ENCODE assay signal across 9 mouse cellular contexts in the genomic region with DNA sequence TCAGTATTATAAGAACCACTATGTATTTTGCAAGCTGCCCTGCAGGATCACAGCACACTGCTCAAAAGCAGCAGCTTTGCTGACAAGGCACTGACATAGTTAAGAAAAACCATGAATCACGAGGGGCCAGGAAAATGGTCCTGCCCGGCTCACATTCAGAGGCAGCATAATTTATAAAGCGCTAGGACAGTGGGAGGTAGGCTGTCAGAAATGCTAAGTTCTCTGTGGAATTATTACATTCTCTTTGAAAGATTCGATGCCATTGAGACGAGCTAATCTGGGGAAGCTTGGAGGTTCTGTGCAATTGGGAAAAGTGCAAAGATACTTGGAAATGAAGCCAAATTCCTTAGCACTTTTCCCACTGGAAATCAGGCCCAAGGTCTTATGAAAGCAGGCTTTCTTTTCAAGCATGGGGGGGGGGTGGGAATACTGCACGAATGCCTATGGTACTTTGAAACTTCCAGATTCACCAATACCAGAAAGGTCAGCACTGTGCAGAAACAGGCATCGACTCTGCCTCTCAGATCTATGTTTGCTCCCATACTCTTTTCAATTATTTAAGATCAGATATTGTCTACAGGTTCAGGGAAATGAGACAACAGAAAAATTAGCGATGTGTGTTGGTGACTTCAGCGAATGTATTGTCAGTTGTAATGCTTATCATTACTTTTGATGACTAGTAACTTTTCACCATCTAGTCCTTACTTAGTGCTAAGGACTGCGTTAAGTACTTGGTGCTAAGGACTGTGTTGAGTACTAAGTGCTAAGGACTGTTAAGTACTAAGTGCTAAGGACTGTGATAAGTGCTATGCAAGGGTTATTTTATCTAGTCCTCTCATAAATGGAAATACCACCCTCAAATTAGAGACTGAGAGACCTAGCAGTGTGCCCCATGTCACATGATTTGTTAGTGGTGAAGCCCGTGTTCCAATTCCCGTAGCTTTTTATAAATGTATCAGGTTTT. TPM values are rescaled to one million over a fixed set of nuclear protein-coding genes. Genes with fewer than 3 reads are reported as not detected.
A peak's percentile ranks its signal among the peaks of the same experiment; 100 is the strongest.
DNase-seq lines count a peak whose midpoint lies in the region; ATAC-seq lines count a peak whose summit lies in the region.
"Had no signal": no experiment of that assay in that cellular context is flagged by ENCODE, and none has a peak within 500 bp of the region (broad histone marks: within the 10 kb centered on the region; RNA-seq: fewer than 3 reads in every experiment).

No protein-coding gene starts in this region.

- no peaks in the 10 kb centered on the region for H3K9me3 ChIP-seq in embryonic facial prominence, embryonic 12.5 days
- H3K9me3 ChIP-seq in hindbrain, embryonic 13.5 days: no peaks in the 10 kb centered on the region
- no peaks in the 10 kb centered on the region for H3K9me3 ChIP-seq in neural tube, embryonic 11.5 days (ENCODE audit: control insufficient read depth, low read length)
- H3K9me3 ChIP-seq: heart, embryonic 12.5 days had no signal

- H3K36me3 ChIP-seq in embryonic facial prominence, embryonic 12.5 days: no peaks in the 10 kb centered on the region
- H3K36me3 ChIP-seq in hindbrain, embryonic 13.5 days: no peaks in the 10 kb centered on the region
- no peaks in the 10 kb centered on the region for H3K36me3 ChIP-seq in neural tube, embryonic 11.5 days (ENCODE audit: control insufficient read depth, insufficient read depth, low read length)
- H3K36me3 ChIP-seq: heart, embryonic 12.5 days had no signal

- DNase-seq in left cerebral cortex, postnatal 14 days (ENCODE audit: low spot score in 2 of 2): peak; percentile 17 to 41
- DNase-seq in left cerebral cortex, adult 8-10 months (ENCODE audit: low spot score in 2 of 2): no peak
- DNase-seq in neural tube, embryonic 11.5 days (ENCODE audit: low spot score): peak; percentile 47
- no peak for DNase-seq in frontal cortex, postnatal 10 days (ENCODE audit: low spot score in 2 of 2)
- no peak for DNase-seq in heart, postnatal 36 days
- DNase-seq in gastrocnemius, adult 8-10 months (ENCODE audit: low spot score in 2 of 2): no peak

- WGBS in embryonic facial prominence, embryonic 12.5 days: 49% methylated on average over 12 of the region's 12 CpGs
- 49% methylated on average over 12 of the region's 12 CpGs for WGBS in hindbrain, embryonic 13.5 days
- 49% methylated on average over 12 of the region's 12 CpGs for WGBS in neural tube, embryonic 11.5 days

- no peaks in the 10 kb centered on the region for H3K27me3 ChIP-seq in embryonic facial prominence, embryonic 12.5 days
- no peaks in the 10 kb centered on the region for H3K27me3 ChIP-seq in hindbrain, embryonic 13.5 days
- no peaks in the 10 kb centered on the region for H3K27me3 ChIP-seq in neural tube, embryonic 11.5 days (ENCODE audit: control insufficient read depth, insufficient read depth, low read length)
- H3K27me3 ChIP-seq: heart, embryonic 12.5 days had no signal

- H3K9ac ChIP-seq in embryonic facial prominence, embryonic 12.5 days: no peak overlapping the region
- no peak overlapping the region for H3K9ac ChIP-seq in hindbrain, embryonic 13.5 days
- no peak overlapping the region for H3K9ac ChIP-seq in neural tube, embryonic 11.5 days (ENCODE audit: low read length)
- H3K9ac ChIP-seq: heart, embryonic 12.5 days had no signal

- peaks cover 10% of the 10 kb centered on the region; the same call in 1 of the 2 replicates for H3K4me1 ChIP-seq in embryonic facial prominence, embryonic 12.5 days
- peaks cover 15% of the 10 kb centered on the region for H3K4me1 ChIP-seq in hindbrain, embryonic 13.5 days (replicated peaks)
- H3K4me1 ChIP-seq in neural tube, embryonic 11.5 days (ENCODE audit: control insufficient read depth, insufficient read depth, low read length): no peaks in the 10 kb centered on the region
- H3K4me1 ChIP-seq: heart, embryonic 12.5 days had no signal

- H3K4me3 ChIP-seq in embryonic facial prominence, embryonic 12.5 days: no peak overlapping the region
- no peak overlapping the region for H3K4me3 ChIP-seq in hindbrain, embryonic 13.5 days
- no peak overlapping the region for H3K4me3 ChIP-seq in neural tube, embryonic 11.5 days (ENCODE audit: low read depth, low read length)
- H3K4me3 ChIP-seq: heart, embryonic 12.5 days had no signal

- intact Hi-C loops in left cerebral cortex, postnatal 14 days (cut with DNase I): no loop called here
- intact Hi-C loops in heart, postnatal 36 days (cut with DNase I): no loop called here

- ATAC-seq in embryonic facial prominence, embryonic 12.5 days (ENCODE audit: insufficient number of reproducible peaks, insufficient read depth, low FRiP score, low TSS enrichment): no peak; the same call in 1 of the 2 replicates
- peak; percentile 61; the same call in 1 of the 2 replicates for ATAC-seq in hindbrain, embryonic 13.5 days (ENCODE audit: low FRiP score)
- ATAC-seq in neural tube, embryonic 11.5 days (ENCODE audit: insufficient read depth, low FRiP score, low TSS enrichment): 0 out of 2 replicates have a peak, but pooled peaks have one; percentile 13

- peak overlapping the region; percentile 46; the same call in 1 of the 2 replicates for H3K27ac ChIP-seq in embryonic facial prominence, embryonic 12.5 days
- peak overlapping the region; percentile 35; the same call in 1 of the 2 replicates for H3K27ac ChIP-seq in hindbrain, embryonic 13.5 days
- H3K27ac ChIP-seq in neural tube, embryonic 11.5 days (ENCODE audit: low read depth, low read length): no peak overlapping the region

- no peak overlapping the region for H3K4me2 ChIP-seq in embryonic facial prominence, embryonic 12.5 days (replicated peaks)
- no peak overlapping the region for H3K4me2 ChIP-seq in hindbrain, embryonic 13.5 days
- H3K4me2 ChIP-seq in neural tube, embryonic 11.5 days (ENCODE audit: low read depth): no peak overlapping the region
- H3K4me2 ChIP-seq: heart, embryonic 12.5 days had no signal

RNA-seq across cellular contexts. Expression of a gene that starts 28.4 kb away (rescaled TPM):
- 100 to 1,000 TPM; 133 to 148 TPM for total RNA-seq in left cerebral cortex, postnatal 14 days (2021)
- total RNA-seq in left cerebral cortex, adult 8-10 months (2022): 100 to 1,000 TPM; 145 to 156 (median 149) TPM
- 210 and 214 TPM in 2 replicates for polyA plus RNA-seq in embryonic facial prominence, embryonic 12.5 days (2016; fragmentation: Nextera tagmentation; extraction: Ambion mirVana)
- polyA plus RNA-seq in hindbrain, embryonic 13.5 days (2015; fragmentation: Nextera tagmentation; extraction: Ambion mirVana): 205 and 206 TPM in 2 replicates
- 146 TPM in 2 replicates for polyA plus RNA-seq in neural tube, embryonic 11.5 days (2014; fragmentation: Nextera tagmentation; extraction: Ambion mirVana)
- 10 to 100 TPM; 43.7 TPM for total RNA-seq in heart, postnatal 36 days (2021)
- 10 to 100 TPM; 15.5 to 21.7 (median 17.8) TPM for total RNA-seq in gastrocnemius, adult 8-10 months (2022)

Comparison
In these comparisons a context has a peak if more than half of its experiments do, and no peak if none do; other contexts are left out.
1. DNase-seq: peak in left cerebral cortex, postnatal 14 days (2 of 2) and neural tube, embryonic 11.5 days (single experiment); none in left cerebral cortex, adult 8-10 months (0 of 2), frontal cortex, postnatal 10 days (0 of 2), heart, postnatal 36 days (0 of 2) and gastrocnemius, adult 8-10 months (0 of 2).